Mouse (Mus musculus) brain, embryonic 14.5 days (tissue): Measurements from ENCODE around the gene Emilin1.

ENCODE experiments used
- CTCF ChIP-seq: fragments of 200-500 bp; IDR thresholded peaks from 2 replicates; pipeline ENCODE4 v1.5.1; 2012; ENCODE audit warnings: inconsistent platforms, mild to moderate bottlenecking, moderate library complexity, borderline replicate concordance; ENCODE audit not compliant: insufficient read depth, insufficient read length; ENCODE audit errors: extremely low read depth
- POLR2A ChIP-seq: fragments of 200-500 bp; IDR thresholded peaks from 2 replicates; pipeline ENCODE4 v1.6.1; 2012; ENCODE audit warnings: mild to moderate bottlenecking, inconsistent platforms, borderline replicate concordance; ENCODE audit not compliant: poor library complexity, insufficient read depth, insufficient read length, severe bottlenecking; ENCODE audit errors: extremely low read depth

DNA sequence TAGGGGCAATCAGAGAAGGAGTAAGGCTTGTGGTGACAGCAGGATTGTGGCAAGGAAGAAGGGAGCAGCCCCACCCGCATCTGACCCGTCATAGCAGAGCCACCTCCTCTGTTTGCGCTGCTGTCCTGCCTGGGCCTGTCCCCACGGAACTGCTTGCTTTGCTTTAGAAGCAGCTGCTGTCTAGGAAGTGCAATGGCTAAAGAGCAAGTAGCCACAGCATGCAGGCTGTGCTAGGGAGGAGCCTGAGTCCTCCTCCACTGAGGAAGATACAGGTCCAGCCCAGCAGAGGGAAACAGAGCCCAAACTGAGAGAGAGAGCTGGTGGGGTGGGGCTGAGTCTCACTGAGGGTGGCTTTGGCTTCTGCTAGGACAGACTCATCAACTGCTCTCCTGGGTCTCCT, 49.4 kb upstream of the Emilin1 start:
- TF ChIP-seq CTCF (no peak), POLR2A (no peak)
